10 mouse cellular contexts compared by ENCODE assay signal in the genomic region with DNA sequence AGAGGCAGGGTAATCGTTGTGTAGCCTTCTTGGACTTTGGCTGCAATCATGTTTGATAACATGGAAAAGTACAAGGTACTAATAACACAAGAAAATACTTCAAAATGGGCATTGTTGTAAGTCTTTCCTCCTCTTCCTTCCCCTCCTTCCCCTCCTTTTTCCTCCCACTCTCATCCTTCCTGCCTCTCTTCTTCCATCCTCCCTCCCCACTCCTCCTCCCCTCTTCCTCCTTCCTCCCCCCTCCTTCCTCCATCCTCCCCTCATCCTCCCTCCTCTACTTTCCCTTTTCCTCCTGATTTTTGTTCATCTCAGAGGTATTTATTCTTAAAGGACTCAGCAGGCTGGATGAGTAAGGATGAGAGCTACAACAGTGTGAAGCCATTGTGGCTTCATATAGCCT. TPM values are rescaled to one million over a fixed set of nuclear protein-coding genes. Genes with fewer than 3 reads are reported as not detected.
A peak's percentile ranks its signal among the peaks of the same experiment; 100 is the strongest.
DNase-seq lines count a peak whose midpoint lies in the region; ATAC-seq and TF ChIP-seq lines count a peak whose summit lies in the region.
"Had no signal": no experiment of that assay in that cellular context is flagged by ENCODE, and none has a peak within 500 bp of the region (broad histone marks: within the 10 kb centered on the region; RNA-seq: fewer than 3 reads in every experiment).

No protein-coding gene starts in this region.

- H3K27ac ChIP-seq in kidney, embryonic 14.5 days (ENCODE audit: low read depth, low read length) = no peak overlapping the region
- no peak overlapping the region for H3K27ac ChIP-seq in embryonic facial prominence, embryonic 15.5 days (replicated peaks)
- peak overlapping the region; percentile 98 for H3K27ac ChIP-seq in hindbrain, postnatal 0 days
- H3K27ac ChIP-seq in midbrain, embryonic 16.5 days (ENCODE audit: low read length) = peak overlapping the region; percentile 100
- H3K27ac ChIP-seq in thymus, adult 2 months (ENCODE audit: control insufficient read depth, insufficient read depth, low read length) = no peak overlapping the region
- H3K27ac ChIP-seq: liver, embryonic 12.5 days had no signal

- no peak for DNase-seq in kidney, postnatal 14 days
- DNase-seq in hindbrain, postnatal 0 days (ENCODE audit: low spot score) = no peak
- no peak for DNase-seq in thymus, adult 2 months
- DNase-seq in spleen, adult 12 weeks (ENCODE audit: low spot score) = no peak
- DNase-seq in lung, postnatal 25 days (ENCODE audit: low spot score) = no peak
- DNase-seq: kidney, adult 2 months had no signal

- no peaks in the 10 kb centered on the region for H3K9me3 ChIP-seq in kidney, embryonic 14.5 days (ENCODE audit: control insufficient read depth, low read length)
- H3K9me3 ChIP-seq in embryonic facial prominence, embryonic 15.5 days (replicated peaks) = no peaks in the 10 kb centered on the region
- H3K9me3 ChIP-seq in hindbrain, postnatal 0 days (ENCODE audit: low read length) = no peaks in the 10 kb centered on the region
- no peaks in the 10 kb centered on the region for H3K9me3 ChIP-seq in midbrain, embryonic 16.5 days (replicated peaks; ENCODE audit: control insufficient read depth, low read length, poor library complexity, severe bottlenecking)
- H3K9me3 ChIP-seq: liver, embryonic 12.5 days had no signal

- no peak for TF ChIP-seq CTCF in hindbrain, postnatal 0 days (IDR thresholded peaks at IDR 0.05; ENCODE audit: low read depth)
- TF ChIP-seq CTCF in thymus, adult 2 months (IDR thresholded peaks at IDR 0.05; ENCODE audit: borderline replicate concordance, control insufficient read depth, extremely low read depth, insufficient read depth, low read length, poor library complexity) = no peak

- no peak overlapping the region for H3K4me3 ChIP-seq in kidney, embryonic 14.5 days (ENCODE audit: low read length)
- peak overlapping the region; percentile 23; the same call in 1 of the 2 replicates for H3K4me3 ChIP-seq in embryonic facial prominence, embryonic 15.5 days (replicated peaks)
- peak overlapping the region; percentile 27 for H3K4me3 ChIP-seq in hindbrain, postnatal 0 days (ENCODE audit: low read length)
- peak overlapping the region; percentile 34 for H3K4me3 ChIP-seq in midbrain, embryonic 16.5 days (ENCODE audit: low read depth, low read length)
- H3K4me3 ChIP-seq in thymus, adult 2 months (ENCODE audit: control insufficient read depth, insufficient read depth, low read length) = no peak overlapping the region
- H3K4me3 ChIP-seq: liver, embryonic 12.5 days had no signal

- ATAC-seq in kidney, embryonic 14.5 days (ENCODE audit: low FRiP score, low TSS enrichment) = no peak
- ATAC-seq in embryonic facial prominence, embryonic 15.5 days (ENCODE audit: insufficient number of reproducible peaks, low FRiP score, low TSS enrichment, low read depth) = no peak
- ATAC-seq in hindbrain, postnatal 0 days = no peak
- no peak for ATAC-seq in midbrain, embryonic 16.5 days
- ATAC-seq: liver, embryonic 12.5 days had no signal

- 0 out of 2 replicates have a peak, but pooled peaks cover 6% of the 10 kb centered on the region for H3K4me1 ChIP-seq in kidney, embryonic 14.5 days (ENCODE audit: control insufficient read depth, insufficient read depth, low read length)
- peaks cover 19% of the 10 kb centered on the region for H3K4me1 ChIP-seq in embryonic facial prominence, embryonic 15.5 days
- H3K4me1 ChIP-seq in hindbrain, postnatal 0 days (ENCODE audit: insufficient read depth, low read length) = peaks cover 20% of the 10 kb centered on the region; the same call in 1 of the 2 replicates
- peaks cover 27% of the 10 kb centered on the region for H3K4me1 ChIP-seq in midbrain, embryonic 16.5 days (ENCODE audit: control insufficient read depth, insufficient read depth, low read length)
- peaks cover 17% of the 10 kb centered on the region for H3K4me1 ChIP-seq in thymus, adult 2 months (replicated peaks; ENCODE audit: control insufficient read depth, insufficient read depth, low read length)

- WGBS in kidney, embryonic 14.5 days = 55% methylated on average over 1 of the region's 1 CpGs
- WGBS in embryonic facial prominence, embryonic 15.5 days = 50% methylated on average over 1 of the region's 1 CpGs
- WGBS in hindbrain, postnatal 0 days = 11% methylated on average over 1 of the region's 1 CpGs
- 9% methylated on average over 1 of the region's 1 CpGs for WGBS in midbrain, embryonic 16.5 days
- 63% methylated on average over 1 of the region's 1 CpGs for WGBS in thymus, adult 2 months

- TF ChIP-seq POLR2A in thymus, adult 2 months (IDR thresholded peaks at IDR 0.05; ENCODE audit: control insufficient read depth, extremely low read depth, insufficient read depth, low read length, poor library complexity) = no peak

- H3K9ac ChIP-seq in kidney, embryonic 14.5 days (ENCODE audit: low read depth, low read length) = no peak overlapping the region
- no peak overlapping the region for H3K9ac ChIP-seq in embryonic facial prominence, embryonic 15.5 days
- H3K9ac ChIP-seq in hindbrain, postnatal 0 days (replicated peaks; ENCODE audit: low read length) = peak overlapping the region; percentile 50
- H3K9ac ChIP-seq in midbrain, embryonic 16.5 days (ENCODE audit: low read depth, low read length) = peak overlapping the region; percentile 62
- H3K9ac ChIP-seq: liver, embryonic 12.5 days had no signal

- H3K27me3 ChIP-seq in kidney, embryonic 14.5 days (ENCODE audit: control insufficient read depth, insufficient read depth, low read length) = no peaks in the 10 kb centered on the region
- H3K27me3 ChIP-seq in embryonic facial prominence, embryonic 15.5 days = no peaks in the 10 kb centered on the region
- H3K27me3 ChIP-seq in hindbrain, postnatal 0 days (ENCODE audit: insufficient read depth, low read length) = no peaks in the 10 kb centered on the region
- no peaks in the 10 kb centered on the region for H3K27me3 ChIP-seq in midbrain, embryonic 16.5 days (ENCODE audit: control insufficient read depth, insufficient read depth, low read depth, low read length)
- H3K27me3 ChIP-seq in thymus, adult 2 months (ENCODE audit: control insufficient read depth, insufficient read depth, low read length) = no peaks in the 10 kb centered on the region

- H3K4me2 ChIP-seq in kidney, embryonic 14.5 days (replicated peaks; ENCODE audit: low read depth, low read length) = peak overlapping the region; percentile 34; the same call in 1 of the 2 replicates
- peak overlapping the region; percentile 44 for H3K4me2 ChIP-seq in embryonic facial prominence, embryonic 15.5 days (replicated peaks)
- peak overlapping the region; percentile 61 for H3K4me2 ChIP-seq in hindbrain, postnatal 0 days (ENCODE audit: low read depth, low read length)
- peak overlapping the region; percentile 74 for H3K4me2 ChIP-seq in midbrain, embryonic 16.5 days (ENCODE audit: low read length)
- H3K4me2 ChIP-seq: liver, embryonic 12.5 days had no signal

- H3K36me3 ChIP-seq in kidney, embryonic 14.5 days (ENCODE audit: control insufficient read depth, insufficient read depth, low read length) = no peaks in the 10 kb centered on the region
- no peaks in the 10 kb centered on the region for H3K36me3 ChIP-seq in embryonic facial prominence, embryonic 15.5 days
- no peaks in the 10 kb centered on the region for H3K36me3 ChIP-seq in hindbrain, postnatal 0 days (ENCODE audit: insufficient read depth, low read length)
- H3K36me3 ChIP-seq in midbrain, embryonic 16.5 days (ENCODE audit: control insufficient read depth, insufficient read depth, low read length) = no peaks in the 10 kb centered on the region
- no peaks in the 10 kb centered on the region for H3K36me3 ChIP-seq in thymus, adult 2 months (ENCODE audit: control insufficient read depth, insufficient read depth, low read length)
- H3K36me3 ChIP-seq: liver, embryonic 12.5 days had no signal

RNA-seq across cellular contexts. Expression of a gene that starts 39.3 kb away (rescaled TPM):
- 344 and 424 TPM in 2 replicates for polyA plus RNA-seq in kidney, embryonic 14.5 days (2014; fragmentation: Nextera tagmentation; extraction: Ambion mirVana)
- polyA plus RNA-seq in embryonic facial prominence, embryonic 15.5 days (2015; fragmentation: Nextera tagmentation; extraction: Ambion mirVana) = 444 and 464 TPM in 2 replicates
- 57.2 and 61.8 TPM in 2 replicates for total RNA-seq in hindbrain, postnatal 0 days (2014; rRNA removed)
- 463 and 467 TPM in 2 replicates for polyA plus RNA-seq in hindbrain, postnatal 0 days (2015; fragmentation: Nextera tagmentation; extraction: Ambion mirVana)
- polyA plus RNA-seq in midbrain, embryonic 16.5 days (2015; fragmentation: Nextera tagmentation; extraction: Ambion mirVana) = 495 and 501 TPM in 2 replicates
- polyA plus RNA-seq in thymus, adult 2 months (2012; rRNA removed) = 33.7 and 35.5 TPM in 2 replicates

Comparison
In these comparisons a context has a peak if more than half of its experiments do, and no peak if none do; other contexts are left out.
1. H3K27ac ChIP-seq: peak in hindbrain, postnatal 0 days (single experiment) and midbrain, embryonic 16.5 days (single experiment); none in kidney, embryonic 14.5 days (single experiment), embryonic facial prominence, embryonic 15.5 days (single experiment) and thymus, adult 2 months (single experiment).
2. H3K4me3 ChIP-seq: peak in embryonic facial prominence, embryonic 15.5 days (single experiment), hindbrain, postnatal 0 days (single experiment) and midbrain, embryonic 16.5 days (single experiment); none in kidney, embryonic 14.5 days (single experiment) and thymus, adult 2 months (single experiment).
3. H3K9ac ChIP-seq: peak in hindbrain, postnatal 0 days (single experiment) and midbrain, embryonic 16.5 days (single experiment); none in kidney, embryonic 14.5 days (single experiment) and embryonic facial prominence, embryonic 15.5 days (single experiment).
4. Peak in every context shown above with its lines, with median percentiles within 50 percentile points of each other: H3K4me2 ChIP-seq.